ENCODE assay signal across 8 mouse cellular contexts in genomic region chr11:109361631-109362462, GRCm38 (mm10). TPM values are rescaled to one million over a fixed set of nuclear protein-coding genes. Genes with fewer than 3 reads are reported as not detected.
DNase-seq lines count a peak whose midpoint lies in the region; ATAC-seq lines count a peak whose summit lies in the region.

No protein-coding gene starts in this region.

- H3K4me1 ChIP-seq in forebrain, embryonic 12.5 days: peaks cover 64% of the 10 kb centered on the region
- peaks cover 55% of the 10 kb centered on the region for H3K4me1 ChIP-seq in hindbrain, embryonic 15.5 days (replicated peaks)
- H3K4me1 ChIP-seq in liver, embryonic 15.5 days (replicated peaks): peaks cover 50% of the 10 kb centered on the region
- H3K4me1 ChIP-seq in neural tube, embryonic 13.5 days (replicated peaks): peaks cover 67% of the 10 kb centered on the region

- H3K4me2 ChIP-seq in forebrain, embryonic 12.5 days: peak overlapping the region; percentile 84
- H3K4me2 ChIP-seq in hindbrain, embryonic 15.5 days: peak overlapping the region; percentile 86
- H3K4me2 ChIP-seq in liver, embryonic 15.5 days: peak overlapping the region; percentile 81
- peak overlapping the region; percentile 75 for H3K4me2 ChIP-seq in neural tube, embryonic 13.5 days

- WGBS in forebrain, embryonic 12.5 days: 7% methylated on average over 27 of the region's 27 CpGs
- 10% methylated on average over 27 of the region's 27 CpGs for WGBS in hindbrain, embryonic 15.5 days
- WGBS in liver, embryonic 15.5 days (ENCODE audit: insufficient replicate concordance): 1% methylated on average over 27 of the region's 27 CpGs
- 10% methylated on average over 27 of the region's 27 CpGs for WGBS in neural tube, embryonic 13.5 days

- no peaks in the 10 kb centered on the region for H3K9me3 ChIP-seq in forebrain, embryonic 12.5 days
- no peaks in the 10 kb centered on the region for H3K9me3 ChIP-seq in hindbrain, embryonic 15.5 days
- H3K9me3 ChIP-seq in liver, embryonic 15.5 days (replicated peaks): no peaks in the 10 kb centered on the region
- no peaks in the 10 kb centered on the region for H3K9me3 ChIP-seq in neural tube, embryonic 13.5 days

- peaks cover 18% of the 10 kb centered on the region for H3K27me3 ChIP-seq in forebrain, embryonic 12.5 days
- peaks cover 2% of the 10 kb centered on the region; the same call in 1 of the 2 replicates for H3K27me3 ChIP-seq in hindbrain, embryonic 15.5 days
- H3K27me3 ChIP-seq in liver, embryonic 15.5 days: no peaks in the 10 kb centered on the region
- peaks cover 16% of the 10 kb centered on the region for H3K27me3 ChIP-seq in neural tube, embryonic 13.5 days

- peak overlapping the region; percentile 87 for H3K4me3 ChIP-seq in forebrain, embryonic 12.5 days (replicated peaks)
- H3K4me3 ChIP-seq in hindbrain, embryonic 15.5 days: peak overlapping the region; percentile 97
- H3K4me3 ChIP-seq in liver, embryonic 15.5 days (replicated peaks): peak overlapping the region; percentile 85
- peak overlapping the region; percentile 78 for H3K4me3 ChIP-seq in neural tube, embryonic 13.5 days

- H3K36me3 ChIP-seq in forebrain, embryonic 12.5 days (replicated peaks): peaks cover 15% of the 10 kb centered on the region
- peaks cover 9% of the 10 kb centered on the region; the same call in 1 of the 2 replicates for H3K36me3 ChIP-seq in hindbrain, embryonic 15.5 days
- H3K36me3 ChIP-seq in liver, embryonic 15.5 days (replicated peaks): peaks cover 20% of the 10 kb centered on the region
- H3K36me3 ChIP-seq in neural tube, embryonic 13.5 days: peaks cover 14% of the 10 kb centered on the region

- intact Hi-C loops in left cerebral cortex, postnatal 14 days (cut with DNase I): no loop called here

- H3K9ac ChIP-seq in forebrain, embryonic 12.5 days: peak overlapping the region; percentile 54
- peak overlapping the region; percentile 71 for H3K9ac ChIP-seq in hindbrain, embryonic 15.5 days
- peak overlapping the region; percentile 83 for H3K9ac ChIP-seq in liver, embryonic 15.5 days
- H3K9ac ChIP-seq in neural tube, embryonic 13.5 days: peak overlapping the region; percentile 87

- no peak overlapping the region for H3K27ac ChIP-seq in forebrain, embryonic 12.5 days
- H3K27ac ChIP-seq in hindbrain, embryonic 15.5 days (replicated peaks): peak overlapping the region; percentile 94
- H3K27ac ChIP-seq in liver, embryonic 15.5 days (replicated peaks): peak overlapping the region; percentile 84
- H3K27ac ChIP-seq in neural tube, embryonic 13.5 days (replicated peaks): peak overlapping the region; percentile 64

- 0 out of 2 replicates have a peak, but pooled peaks have one; percentile 12 for ATAC-seq in cerebellum, adult (ENCODE audit: insufficient number of reproducible peaks, low FRiP score, low TSS enrichment)
- no peak; the same call in 1 of the 2 replicates for ATAC-seq in forebrain, embryonic 12.5 days (ENCODE audit: low FRiP score)
- ATAC-seq in hindbrain, embryonic 15.5 days (ENCODE audit: low FRiP score, low read depth): no peak; the same call in 1 of the 2 replicates
- peak; percentile 14 for ATAC-seq in liver, embryonic 15.5 days (ENCODE audit: insufficient read depth)
- ATAC-seq in neural tube, embryonic 13.5 days (ENCODE audit: low read depth): peak; percentile 26

- no peak for DNase-seq in cerebellum, postnatal 14 days
- peak; percentile 55 for DNase-seq in ZHBTc4 (ENCODE audit: low read depth, low spot score)
- no peak for DNase-seq in left cerebral cortex, postnatal 14 days (ENCODE audit: low spot score in 2 of 2)

RNA-seq across cellular contexts. Expression of gene Gna13, which starts 0.8 kb away (rescaled TPM):
- polyA plus RNA-seq in forebrain, embryonic 12.5 days (2016; fragmentation: Nextera tagmentation; extraction: Ambion mirVana): 20.7 and 20.9 TPM in 2 replicates
- polyA plus RNA-seq in hindbrain, embryonic 15.5 days (2015; fragmentation: Nextera tagmentation; extraction: Ambion mirVana): 19.4 and 19.9 TPM in 2 replicates
- polyA plus RNA-seq in liver, embryonic 15.5 days (2015; fragmentation: Nextera tagmentation; extraction: Ambion mirVana): 13.3 and 14.7 TPM in 2 replicates
- 16.6 and 16.8 TPM in 2 replicates for polyA plus RNA-seq in neural tube, embryonic 13.5 days (2015; fragmentation: Nextera tagmentation; extraction: Ambion mirVana)
- total RNA-seq in left cerebral cortex, postnatal 14 days (2021): 10 to 100 TPM; 41.8 to 45.6 TPM

RNA-seq across cellular contexts. Expression of gene 9930022D16Rik, which starts 51.9 kb away (rescaled TPM):
- not detected in 2 replicates for polyA plus RNA-seq in forebrain, embryonic 12.5 days (2016; fragmentation: Nextera tagmentation; extraction: Ambion mirVana)
- not detected in 2 replicates for polyA plus RNA-seq in hindbrain, embryonic 15.5 days (2015; fragmentation: Nextera tagmentation; extraction: Ambion mirVana)
- polyA plus RNA-seq in liver, embryonic 15.5 days (2015; fragmentation: Nextera tagmentation; extraction: Ambion mirVana): not detected in 2 replicates
- not detected in 2 replicates for polyA plus RNA-seq in neural tube, embryonic 13.5 days (2015; fragmentation: Nextera tagmentation; extraction: Ambion mirVana)
- total RNA-seq in left cerebral cortex, postnatal 14 days (2021): not detected

Comparison
In these comparisons a context has a peak if more than half of its experiments do, and no peak if none do; other contexts are left out.
1. ATAC-seq: peak in cerebellum, adult (single experiment), liver, embryonic 15.5 days (single experiment) and neural tube, embryonic 13.5 days (single experiment); none in forebrain, embryonic 12.5 days (single experiment) and hindbrain, embryonic 15.5 days (single experiment).
2. Peak in every context shown above with its lines, with median percentiles within 50 percentile points of each other: H3K4me2 ChIP-seq, H3K4me3 ChIP-seq and H3K9ac ChIP-seq.